Mouse (Mus musculus): Measurements from ENCODE around the gene Tmem184b. TPM values are rescaled to one million over a fixed set of nuclear protein-coding genes. Genes with fewer than 3 reads are reported as not detected.

The Tmem184b gene
- polyA plus RNA-seq, 1 experiment from 2014 or later: 50.4 TPM

GRCm38 (mm10) chr15:79374760-79375159 lies 28.6 kb downstream of the Tmem184b start:
- H3K36me3 ChIP-seq: peaks cover 67% of the 10 kb centered on the region
- H3K4me3 ChIP-seq: no peak overlapping the region
- no peaks in the 10 kb centered on the region for H3K27me3 ChIP-seq (replicated peaks)
- no peak overlapping the region for H3K27ac ChIP-seq
- H3K4me2 ChIP-seq (replicated peaks): no peak overlapping the region
- WGBS: 54% methylated on average over 3 of the region's 3 CpGs
- 0 out of 2 replicates have a peak, but pooled peaks cover 4% of the 10 kb centered on the region for H3K4me1 ChIP-seq
- no peak overlapping the region for H3K9ac ChIP-seq
- ATAC-seq (ENCODE audit: low FRiP score, low read depth): no peak
- no peaks in the 10 kb centered on the region for H3K9me3 ChIP-seq

DNA sequence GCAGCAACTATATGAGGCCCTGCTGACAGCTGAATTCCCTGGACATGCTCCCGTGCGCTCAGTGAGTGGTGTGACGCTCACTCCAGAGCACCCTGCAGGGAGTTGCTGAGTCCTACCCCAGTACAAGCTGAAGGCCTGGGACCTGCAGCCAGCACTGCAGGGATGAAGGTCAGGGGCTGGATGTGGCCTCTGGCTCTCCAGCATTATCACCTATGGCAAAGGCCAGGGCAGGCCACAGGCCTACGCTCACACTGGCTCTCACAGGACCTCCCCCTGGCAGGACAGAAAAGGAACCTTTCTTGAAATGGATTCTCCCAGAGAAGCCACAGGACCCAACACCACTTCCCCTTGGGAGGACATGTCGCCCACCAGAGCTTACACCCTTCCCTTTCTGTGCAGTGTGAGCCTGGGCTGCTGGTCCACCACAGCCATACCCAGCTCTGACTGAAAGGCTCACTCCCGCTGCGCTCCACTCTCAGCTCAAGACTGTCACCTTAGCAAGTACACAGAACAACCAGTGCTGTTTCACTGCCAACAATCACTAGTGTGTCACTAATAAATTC lies 33.0 kb downstream of the Tmem184b start:
- Histone ChIP-seq H3K36me3 (peaks cover 73% of the 10 kb centered on the region), H3K9me3 (no peaks in the 10 kb centered on the region), H3K4me3 (no peak overlapping the region), H3K27ac (no peak overlapping the region), H3K27me3 (replicated peaks) (no peaks in the 10 kb centered on the region), H3K4me2 (replicated peaks) (no peak overlapping the region), H3K4me1 (peaks cover 5% of the 10 kb centered on the region; the same call in 1 of the 2 replicates), H3K9ac (no peak overlapping the region)
- 83% methylated on average over 7 of the region's 7 CpGs for WGBS
- ATAC-seq (ENCODE audit: low FRiP score, low read depth): no peak

- Histone ChIP-seq H3K27me3 (replicated peaks) (no peaks in the 10 kb centered on the region), H3K4me2 (replicated peaks) (no peak overlapping the region), H3K4me1 (peaks cover 5% of the 10 kb centered on the region; the same call in 1 of the 2 replicates), H3K36me3 (peaks cover 75% of the 10 kb centered on the region), H3K4me3 (no peak overlapping the region), H3K27ac (no peak overlapping the region), H3K9me3 (no peaks in the 10 kb centered on the region), H3K9ac (no peak overlapping the region)
- 82% methylated on average over 15 of the region's 15 CpGs for WGBS
- no peak for ATAC-seq (ENCODE audit: low FRiP score, low read depth)
These were observed 33.7 kb downstream of the Tmem184b start for GRCm38 (mm10) chr15:79369452-79370280.

DNA sequence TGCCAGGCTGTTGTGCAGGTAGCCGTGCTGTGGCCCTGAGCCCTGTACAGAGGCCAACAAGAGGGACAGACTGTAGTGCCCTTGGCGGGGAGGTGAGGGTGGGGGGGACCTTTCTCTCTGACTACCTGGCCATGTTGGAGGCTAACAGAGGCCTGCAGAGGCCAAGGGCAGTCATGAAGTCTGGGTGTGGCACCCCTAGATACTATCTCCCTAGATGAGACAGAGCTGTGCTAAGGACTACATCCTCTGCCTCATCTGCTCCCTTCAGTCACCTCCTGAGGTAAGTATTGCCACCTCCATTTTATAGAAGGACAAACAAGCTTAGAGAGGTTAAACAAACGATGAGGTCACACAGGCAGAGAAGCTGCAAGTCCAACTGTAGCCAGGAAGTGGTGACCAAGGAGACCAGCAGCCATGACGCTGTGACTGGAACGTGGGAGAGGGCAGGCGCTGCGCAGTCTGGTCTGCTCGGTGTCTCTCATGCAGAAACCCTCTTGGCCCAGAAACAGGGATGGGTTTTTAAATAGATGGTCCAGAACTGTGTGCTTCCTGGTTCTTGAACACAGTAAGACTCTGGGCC lies 34.4 kb downstream of the Tmem184b start:
- Histone ChIP-seq H3K9ac (no peak overlapping the region), H3K4me3 (no peak overlapping the region), H3K9me3 (no peaks in the 10 kb centered on the region), H3K4me1 (peaks cover 5% of the 10 kb centered on the region; the same call in 1 of the 2 replicates), H3K36me3 (peaks cover 77% of the 10 kb centered on the region), H3K27me3 (replicated peaks) (no peaks in the 10 kb centered on the region), H3K27ac (no peak overlapping the region), H3K4me2 (replicated peaks) (no peak overlapping the region)
- 92% methylated on average over 8 of the region's 8 CpGs for WGBS
- ATAC-seq (ENCODE audit: low FRiP score, low read depth): no peak

DNA sequence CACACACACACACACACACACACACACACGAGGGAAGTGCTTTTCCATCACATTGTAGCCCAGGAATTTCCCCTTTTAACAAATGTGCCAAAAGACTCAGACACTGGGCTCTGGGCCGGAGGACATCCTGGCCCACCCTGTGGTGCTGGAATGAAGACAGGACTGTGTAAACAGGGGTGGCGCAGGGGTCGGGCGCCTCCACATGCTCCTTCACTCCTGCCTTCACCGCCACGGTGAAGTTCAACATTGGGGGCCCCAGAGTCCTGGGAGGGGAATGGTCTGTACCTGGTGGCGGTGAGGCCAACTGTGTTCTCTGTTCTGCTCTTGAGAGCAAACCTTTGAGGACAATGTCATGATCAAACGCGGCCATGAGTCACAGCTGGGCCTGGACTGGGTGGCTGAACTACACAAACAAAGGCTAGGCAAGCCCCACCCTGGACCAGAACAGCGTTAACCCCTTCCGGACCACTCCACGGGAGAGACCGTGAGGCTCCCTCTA lies 35.0 kb downstream of the Tmem184b start:
- Histone ChIP-seq H3K4me2 (replicated peaks) (no peak overlapping the region), H3K9ac (no peak overlapping the region), H3K27ac (no peak overlapping the region), H3K4me3 (no peak overlapping the region), H3K27me3 (replicated peaks) (no peaks in the 10 kb centered on the region), H3K36me3 (peaks cover 80% of the 10 kb centered on the region), H3K4me1 (peaks cover 5% of the 10 kb centered on the region; the same call in 1 of the 2 replicates), H3K9me3 (no peaks in the 10 kb centered on the region)
- 60% methylated on average over 14 of the region's 14 CpGs for WGBS
- no peak for ATAC-seq (ENCODE audit: low FRiP score, low read depth)

GRCm38 (mm10) chr15:79366402-79366801 lies 37.0 kb downstream of the Tmem184b start:
- peaks cover 83% of the 10 kb centered on the region for H3K36me3 ChIP-seq
- no peak overlapping the region for H3K27ac ChIP-seq
- no peak for ATAC-seq (ENCODE audit: low FRiP score, low read depth)
- H3K9ac ChIP-seq: no peak overlapping the region
- H3K9me3 ChIP-seq: no peaks in the 10 kb centered on the region
- peaks cover 5% of the 10 kb centered on the region; the same call in 1 of the 2 replicates for H3K4me1 ChIP-seq
- no peaks in the 10 kb centered on the region for H3K27me3 ChIP-seq (replicated peaks)
- no peak overlapping the region for H3K4me2 ChIP-seq (replicated peaks)
- H3K4me3 ChIP-seq: no peak overlapping the region
- 95% methylated on average over 5 of the region's 5 CpGs for WGBS

DNA sequence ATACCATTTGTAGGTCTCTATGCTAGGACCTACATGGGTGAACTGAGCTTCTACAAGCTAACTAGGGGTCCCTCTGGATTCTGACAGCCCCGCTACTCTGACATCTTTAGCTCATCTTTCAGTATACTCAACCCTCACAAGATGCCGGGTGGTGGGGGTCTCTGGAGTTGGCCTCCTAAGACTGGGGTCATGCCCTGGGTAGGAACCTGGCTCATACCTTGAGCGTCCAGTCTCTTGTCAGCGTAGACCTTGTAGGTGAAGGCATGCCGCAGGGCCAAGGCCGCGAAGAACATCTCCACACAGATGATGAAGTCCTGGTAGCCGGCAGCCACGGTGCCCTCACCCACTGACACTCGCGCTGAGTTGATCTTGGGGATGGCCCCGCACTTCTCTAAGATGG lies 38.3 kb downstream of the Tmem184b start:
- no peak for ATAC-seq (ENCODE audit: low FRiP score, low read depth)
- peaks cover 5% of the 10 kb centered on the region; the same call in 1 of the 2 replicates for H3K4me1 ChIP-seq
- H3K27me3 ChIP-seq (replicated peaks): no peaks in the 10 kb centered on the region
- 96% methylated on average over 12 of the region's 12 CpGs for WGBS
- no peak overlapping the region for H3K27ac ChIP-seq
- H3K9me3 ChIP-seq: no peaks in the 10 kb centered on the region
- H3K4me3 ChIP-seq: no peak overlapping the region
- peaks cover 84% of the 10 kb centered on the region for H3K36me3 ChIP-seq
- no peak overlapping the region for H3K4me2 ChIP-seq (replicated peaks)
- H3K9ac ChIP-seq: no peak overlapping the region

- 79% methylated on average over 6 of the region's 6 CpGs for WGBS
These were observed 39.2 kb downstream of the Tmem184b start for GRCm38 (mm10) chr15:79364120-79364519.

GRCm38 (mm10) chr15:79361023-79361422 lies 42.3 kb downstream of the Tmem184b start:
- peaks cover 51% of the 10 kb centered on the region for H3K36me3 ChIP-seq
- H3K27me3 ChIP-seq (replicated peaks): peaks cover 14% of the 10 kb centered on the region
- H3K4me3 ChIP-seq: no peak overlapping the region
- H3K4me1 ChIP-seq: peaks cover 18% of the 10 kb centered on the region
- no peaks in the 10 kb centered on the region for H3K9me3 ChIP-seq
- 71% methylated on average over 4 of the region's 4 CpGs for WGBS
- no peak overlapping the region for H3K4me2 ChIP-seq (replicated peaks)
- H3K27ac ChIP-seq: no peak overlapping the region
- no peak overlapping the region for H3K9ac ChIP-seq
- no peak for ATAC-seq (ENCODE audit: low FRiP score, low read depth)

More at GRCm38 (mm10) chr15:79364120-79364519, 39.2 kb downstream of the Tmem184b start:
- no peaks in the 10 kb centered on the region for H3K27me3 ChIP-seq (replicated peaks)
- H3K4me3 ChIP-seq: no peak overlapping the region
- no peaks in the 10 kb centered on the region for H3K9me3 ChIP-seq
- H3K9ac ChIP-seq: no peak overlapping the region
- no peak for ATAC-seq (ENCODE audit: low FRiP score, low read depth)
- no peak overlapping the region for H3K4me2 ChIP-seq (replicated peaks)
- no peak overlapping the region for H3K27ac ChIP-seq
- peaks cover 4% of the 10 kb centered on the region; the same call in 1 of the 2 replicates for H3K4me1 ChIP-seq
- H3K36me3 ChIP-seq: peaks cover 75% of the 10 kb centered on the region

GRCm38 (mm10) chr15:79360371-79360770 lies 43.0 kb downstream of the Tmem184b start:
- peaks cover 45% of the 10 kb centered on the region for H3K36me3 ChIP-seq
- no peak overlapping the region for H3K9ac ChIP-seq
- WGBS: 70% methylated on average over 7 of the region's 7 CpGs
- ATAC-seq (ENCODE audit: low FRiP score, low read depth): no peak
- H3K4me2 ChIP-seq (replicated peaks): no peak overlapping the region
- peaks cover 18% of the 10 kb centered on the region for H3K4me1 ChIP-seq
- H3K9me3 ChIP-seq: no peaks in the 10 kb centered on the region
- H3K27ac ChIP-seq: no peak overlapping the region
- H3K4me3 ChIP-seq: no peak overlapping the region
- H3K27me3 ChIP-seq (replicated peaks): peaks cover 19% of the 10 kb centered on the region

GRCm38 (mm10) chr15:79359954-79360353 lies 43.4 kb downstream of the Tmem184b start:
- Histone ChIP-seq H3K4me3 (no peak overlapping the region), H3K36me3 (peaks cover 41% of the 10 kb centered on the region), H3K9ac (no peak overlapping the region), H3K9me3 (no peaks in the 10 kb centered on the region), H3K4me1 (peaks cover 18% of the 10 kb centered on the region), H3K4me2 (replicated peaks) (no peak overlapping the region), H3K27me3 (replicated peaks) (peaks cover 19% of the 10 kb centered on the region), H3K27ac (no peak overlapping the region)
- no peak for ATAC-seq (ENCODE audit: low FRiP score, low read depth)
- 51% methylated on average over 6 of the region's 6 CpGs for WGBS
